Mouse (Mus musculus) kidney, adult 8-10 months (tissue): ENCODE results near the gene Rslcan18.
A peak's percentile ranks its signal among the peaks of the same experiment; 100 is the strongest.
"Not testable (repeated sequence)": the region's sequence is repeated elsewhere in the genome, so short reads cannot be mapped to it uniquely, and the experiment has no call there.

Experiments used
- DNase-seq, 2 experiments: peaks; one replicate each; pipeline ENCODE4 v3.0.0; 2022

The Rslcan18 gene

DNA sequence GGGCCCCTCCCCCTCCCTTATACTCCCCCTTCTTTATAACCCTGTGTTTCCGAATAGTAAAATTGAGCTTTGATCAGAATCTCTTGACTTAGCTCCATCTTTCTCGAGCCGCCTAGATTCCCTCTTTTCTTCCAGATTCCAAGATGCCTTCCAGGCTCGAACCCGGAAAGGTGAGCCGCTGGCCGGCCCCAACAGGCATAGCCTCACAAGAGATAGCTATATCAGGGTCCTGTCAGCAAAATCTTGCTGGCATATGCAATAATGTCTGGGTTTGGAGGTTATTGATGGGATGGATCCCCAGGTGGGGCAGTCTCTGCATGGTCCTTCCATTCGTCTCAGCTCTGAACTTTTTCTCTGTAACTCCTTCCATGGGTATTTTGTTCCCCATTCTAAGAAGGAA lies at the start of gene Rslcan18:
Gene Rslcan18, minus strand, starts transcription at position 101 of the 400 bp plus-strand sequence.
- DNase-seq: not testable (repeated sequence)

DNA sequence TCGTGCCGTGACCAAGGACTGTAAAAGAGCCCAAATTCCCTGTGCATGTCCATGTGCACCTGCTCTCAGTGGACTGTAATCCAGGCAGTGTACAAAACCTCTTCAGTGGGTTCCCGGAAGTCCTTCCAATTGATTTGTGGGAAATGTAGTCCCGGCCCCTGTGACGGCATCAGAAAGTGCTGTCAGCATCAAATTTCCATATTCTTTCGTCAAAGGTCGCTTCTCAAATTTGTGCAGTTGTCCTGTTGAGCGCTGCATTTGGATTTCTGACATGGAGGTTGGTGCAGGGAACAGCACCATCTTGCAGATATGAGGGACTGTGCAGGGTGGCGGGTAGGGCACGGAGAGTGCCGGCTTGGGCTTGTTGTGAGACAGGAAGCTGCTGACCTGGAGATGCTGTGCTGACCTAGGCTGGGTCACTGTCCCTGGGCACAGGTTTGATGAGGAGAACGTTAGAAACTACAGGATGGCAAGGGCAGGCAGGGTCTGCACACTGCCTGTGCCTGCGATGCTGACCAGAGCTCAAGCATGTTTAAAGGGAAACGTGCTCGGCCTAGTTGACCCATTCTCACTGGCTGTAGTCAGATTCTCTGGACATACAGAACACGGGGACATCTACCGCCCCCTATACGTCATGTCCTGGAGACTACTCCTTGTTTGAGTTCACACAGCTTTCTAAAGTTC lies 12.1 kb upstream of the Rslcan18 start:
- DNase-seq: peak; percentile 82 to 88

DNA sequence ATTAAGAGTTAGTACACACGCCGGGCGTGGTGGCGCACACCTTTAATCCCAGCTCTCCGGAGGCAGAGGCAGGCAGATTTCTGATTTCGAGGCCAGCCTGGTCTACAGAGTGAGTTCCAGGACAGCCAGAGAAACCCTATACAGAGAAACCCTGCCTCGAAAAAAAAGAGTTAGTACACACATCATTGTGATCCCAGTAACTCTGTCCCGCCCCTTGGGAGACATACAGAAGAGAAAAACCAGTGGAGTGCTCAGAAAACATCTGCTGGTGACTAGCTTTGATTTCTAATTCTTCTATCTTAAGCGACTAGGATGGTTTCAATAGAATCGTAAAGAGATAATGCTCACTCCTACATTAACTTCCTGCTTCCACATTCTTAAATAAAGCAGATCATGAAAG lies 11.4 kb upstream of the Rslcan18 start:
- not testable (repeated sequence) for DNase-seq

DNA sequence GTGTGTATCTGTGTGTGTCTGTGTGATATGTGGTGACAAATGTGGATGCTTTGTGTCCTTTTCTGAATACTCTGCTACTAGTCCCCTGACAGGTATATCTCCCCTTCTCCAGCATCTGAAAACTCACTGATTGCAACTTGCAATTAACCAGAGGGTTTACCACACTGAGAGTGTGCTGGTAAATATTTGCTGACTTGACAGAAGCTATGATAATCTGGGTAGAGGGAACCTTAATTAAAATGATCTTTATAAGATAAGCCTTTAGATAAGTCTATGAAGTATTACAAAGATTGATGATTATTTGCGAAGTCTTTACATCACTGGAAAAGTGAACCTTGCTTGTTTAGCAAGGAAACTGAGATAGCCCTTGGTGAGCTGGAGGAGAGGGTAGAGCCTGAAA lies 8.4 kb upstream of the Rslcan18 start:
- DNase-seq: no peak

DNA sequence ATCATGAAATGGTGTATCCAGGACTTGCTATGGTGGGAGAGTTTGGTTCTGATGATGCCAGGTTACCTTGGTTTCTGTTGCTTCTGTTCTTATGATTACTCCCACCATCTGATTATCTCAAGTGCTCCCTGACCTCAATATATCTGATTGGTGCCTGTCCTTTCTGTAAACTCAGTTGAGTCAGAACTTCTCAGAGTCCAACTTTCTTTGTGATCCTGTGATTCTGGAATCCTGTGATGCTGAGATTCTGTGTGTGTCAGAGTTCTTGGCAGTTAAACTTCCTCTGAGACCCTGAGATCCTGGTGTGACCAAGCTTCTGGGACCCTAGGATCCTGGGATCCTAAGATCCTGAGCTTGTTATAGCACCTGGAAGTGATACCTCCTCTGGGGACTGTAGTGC lies 5.3 kb upstream of the Rslcan18 start, which contains the start of gene Zfp759:
Gene Zfp759, plus strand, starts transcription at position 301 of the 400 bp plus-strand sequence.
- DNase-seq: not testable (repeated sequence)

DNA sequence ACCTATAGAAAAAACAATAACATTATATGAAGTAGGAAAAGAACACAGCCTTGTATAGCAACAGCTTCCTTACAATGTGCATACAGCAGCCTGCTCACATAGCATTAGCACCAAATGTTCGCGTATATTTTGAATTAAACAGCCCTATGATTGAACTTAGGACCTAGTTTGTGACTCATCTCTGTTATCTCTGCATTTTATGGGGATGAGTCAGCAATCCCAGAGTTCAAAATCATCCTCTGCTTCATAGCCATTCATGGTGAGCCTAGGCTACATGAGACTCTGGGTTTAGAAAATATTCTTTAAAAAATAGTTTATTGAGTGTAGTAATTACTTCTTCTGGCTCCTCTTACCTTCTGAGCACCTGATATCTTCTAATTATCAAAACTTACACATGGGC lies 2.8 kb downstream of the Rslcan18 start:
- no peak for DNase-seq

DNA sequence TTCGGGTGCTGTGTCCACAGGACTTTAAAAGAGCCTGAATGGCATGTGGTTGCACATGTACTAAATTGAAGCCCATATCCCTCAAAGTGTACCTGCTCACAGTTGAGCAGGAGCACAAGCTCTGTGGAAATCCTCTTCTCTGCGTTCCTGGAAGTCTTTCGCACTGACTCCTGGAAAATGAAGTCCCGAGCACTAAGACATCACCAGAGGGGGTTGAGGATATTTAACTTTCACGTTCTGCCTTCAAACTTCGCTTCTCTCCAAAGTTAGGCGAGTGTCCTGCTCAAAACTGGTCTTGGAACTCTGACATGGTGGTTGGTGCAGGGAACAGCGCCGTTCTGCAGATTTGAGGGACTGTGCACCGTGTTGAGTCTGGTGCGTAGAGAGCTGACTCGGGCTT lies 4.0 kb downstream of the Rslcan18 start:
- peak in 1 of 2 experiments; percentile 20 for DNase-seq

DNA sequence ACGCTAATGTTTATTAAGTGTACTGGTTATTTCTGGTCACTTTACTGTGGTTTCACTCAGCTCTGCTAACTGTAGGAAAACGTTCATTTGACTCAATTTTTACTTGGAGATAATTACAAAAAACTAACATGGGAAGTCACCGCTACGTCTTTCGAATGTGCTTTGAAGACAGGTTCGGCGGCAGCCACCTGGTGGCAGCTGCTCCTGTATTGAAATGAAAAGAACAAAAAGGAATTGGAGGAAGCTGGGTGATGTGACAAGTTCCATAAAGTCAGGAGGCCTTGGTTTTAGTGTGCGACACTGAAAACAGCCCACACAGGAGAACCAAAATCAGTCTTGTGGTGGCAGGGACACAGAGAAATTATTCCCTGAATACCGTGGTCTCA lies 7.2 kb downstream of the Rslcan18 start:
- DNase-seq: no peak

DNA sequence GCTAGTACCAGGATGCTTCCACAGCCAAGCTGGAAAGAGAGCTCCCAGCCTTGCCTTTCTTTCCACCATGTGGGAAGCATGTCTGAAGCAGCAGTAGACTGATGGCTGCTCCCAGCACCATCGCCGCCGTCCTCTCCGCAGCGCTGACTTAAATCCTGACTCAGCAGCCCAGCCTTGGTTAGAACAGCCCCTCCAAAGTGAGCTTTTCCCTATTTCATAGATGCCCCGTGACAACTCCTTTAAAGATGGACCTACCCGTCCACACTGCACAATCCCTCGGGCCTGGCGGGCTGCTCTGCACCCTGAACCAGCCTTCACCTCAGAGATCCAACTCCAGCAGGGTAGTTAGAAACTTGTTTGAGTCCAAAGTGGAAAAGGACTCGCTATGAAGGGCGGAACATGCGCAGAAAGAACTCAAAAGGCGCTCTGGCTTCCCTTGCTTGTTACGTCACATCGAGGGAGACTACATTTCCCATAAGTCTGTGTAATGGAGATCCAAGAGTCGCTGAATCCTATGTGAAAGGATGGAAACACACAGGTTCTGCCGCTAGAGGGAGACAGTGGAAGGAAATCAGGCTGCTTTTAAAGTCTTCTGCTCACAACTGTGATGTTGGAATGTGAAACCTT lies 7.8 kb downstream of the Rslcan18 start, which contains the start of gene Gm28557:
Gene Gm28557, minus strand, starts transcription at position 411 of the 627 bp plus-strand sequence.
- DNase-seq: peak; percentile 97

DNA sequence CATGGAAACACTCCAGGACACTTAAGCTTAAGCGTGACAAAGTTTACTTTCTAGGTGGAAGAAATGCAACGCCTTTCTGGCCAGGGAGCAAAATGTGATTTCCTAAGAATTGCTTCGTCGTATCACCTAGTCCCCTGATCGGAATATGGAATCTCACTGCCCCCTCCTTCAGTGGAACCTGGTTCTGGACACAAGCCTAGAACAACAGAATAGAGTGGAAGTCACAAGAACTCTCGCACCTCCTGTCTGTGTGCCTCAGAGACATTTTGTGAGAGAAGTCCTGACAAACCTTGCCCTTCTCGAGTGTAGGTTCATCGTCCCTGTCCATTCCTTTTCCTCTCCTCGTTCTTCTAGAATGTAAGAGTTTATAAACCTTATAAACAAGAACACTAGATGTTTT lies 8.4 kb downstream of the Rslcan18 start:
- DNase-seq: no peak

DNA sequence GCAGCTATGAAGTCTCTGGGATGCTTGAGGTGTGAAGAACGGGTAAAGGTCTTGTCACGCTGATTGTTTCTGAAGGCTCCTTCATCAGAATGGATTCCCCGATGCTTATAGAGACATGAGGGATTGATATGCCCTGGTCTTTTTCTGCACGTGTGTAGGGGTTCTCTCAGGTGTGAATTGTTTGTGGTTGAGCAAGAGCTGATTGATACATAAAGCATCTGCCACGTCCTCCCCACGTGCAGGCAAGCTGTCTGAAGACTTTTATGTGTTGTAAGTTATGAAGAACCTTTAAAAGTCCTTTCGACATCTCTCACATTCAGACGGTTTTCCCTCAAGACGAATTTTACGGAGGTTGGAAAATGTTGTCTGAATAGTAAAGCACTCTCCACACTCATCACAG lies 18.2 kb downstream of the Rslcan18 start, which contains the start of gene Zfp708:
Gene Zfp708, minus strand, starts transcription at position 101 of the 400 bp plus-strand sequence.
- no peak for DNase-seq

DNA sequence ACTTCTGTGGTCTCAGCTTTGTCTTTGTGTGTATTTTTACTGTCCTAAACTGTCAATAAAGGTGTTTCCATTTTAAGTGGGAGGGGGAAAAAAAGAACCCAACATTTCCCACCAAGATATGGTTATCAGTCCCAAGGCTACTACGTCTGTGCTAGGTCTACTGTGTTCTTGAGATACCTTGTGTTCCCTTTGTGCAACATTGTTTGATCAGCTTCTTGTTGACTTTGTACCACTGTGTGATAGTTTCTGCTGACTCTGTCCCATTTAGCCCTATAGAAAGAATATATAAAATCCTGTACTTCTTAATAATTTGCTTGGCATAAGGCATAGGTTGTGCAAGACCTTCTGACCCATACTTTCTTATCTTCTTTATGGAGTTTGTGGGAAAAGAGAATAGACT lies 25.9 kb downstream of the Rslcan18 start:
- no peak for DNase-seq

DNA sequence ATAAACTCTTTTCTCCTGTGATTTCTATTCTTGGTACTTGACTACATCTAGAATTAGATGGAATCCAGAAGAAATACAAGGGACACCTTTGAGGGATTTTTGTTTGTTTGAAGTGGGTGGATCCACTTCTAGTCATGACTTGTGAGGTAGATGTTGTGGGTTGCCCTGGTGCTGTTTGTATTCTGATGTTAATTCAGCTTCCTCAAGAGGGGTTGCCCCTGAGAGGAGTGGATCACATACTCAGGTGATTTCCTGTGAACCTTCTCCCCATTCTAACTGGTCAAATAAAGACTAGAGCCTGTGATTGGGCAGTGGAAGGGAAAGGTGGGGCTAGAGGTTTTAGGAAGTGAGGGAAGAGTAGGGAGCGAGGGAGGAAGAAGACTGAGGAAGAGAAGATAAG lies 34.1 kb downstream of the Rslcan18 start:
- DNase-seq: no peak

DNA sequence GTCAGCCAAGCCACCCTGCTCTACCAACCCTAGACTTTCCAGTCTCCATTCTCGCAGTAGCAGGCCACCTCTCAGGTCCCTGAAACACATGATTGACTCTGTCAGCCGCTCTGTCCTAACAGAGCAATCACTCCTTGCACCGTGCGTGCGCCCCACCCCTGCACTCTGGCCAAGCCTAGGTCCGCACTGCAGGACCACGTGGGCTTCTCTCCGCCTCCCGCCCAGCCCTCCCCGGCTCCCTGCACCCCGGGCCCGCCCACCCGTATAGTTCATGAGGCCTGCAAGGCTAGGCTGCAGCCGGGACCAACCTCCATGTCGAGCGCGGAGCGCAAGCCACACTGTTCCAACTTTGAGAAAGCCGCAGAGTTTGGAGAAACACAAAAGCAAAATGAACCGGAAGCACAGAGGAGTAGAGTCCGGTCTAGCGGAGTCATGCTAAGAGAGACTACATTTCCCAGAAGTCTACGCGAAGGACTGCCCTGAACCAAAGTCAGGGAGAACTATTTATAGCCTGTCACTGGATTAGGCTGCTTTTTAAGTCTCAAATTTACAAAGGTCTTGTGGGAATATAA lies 34.8 kb downstream of the Rslcan18 start:
- DNase-seq: peak; percentile 82 to 84

DNA sequence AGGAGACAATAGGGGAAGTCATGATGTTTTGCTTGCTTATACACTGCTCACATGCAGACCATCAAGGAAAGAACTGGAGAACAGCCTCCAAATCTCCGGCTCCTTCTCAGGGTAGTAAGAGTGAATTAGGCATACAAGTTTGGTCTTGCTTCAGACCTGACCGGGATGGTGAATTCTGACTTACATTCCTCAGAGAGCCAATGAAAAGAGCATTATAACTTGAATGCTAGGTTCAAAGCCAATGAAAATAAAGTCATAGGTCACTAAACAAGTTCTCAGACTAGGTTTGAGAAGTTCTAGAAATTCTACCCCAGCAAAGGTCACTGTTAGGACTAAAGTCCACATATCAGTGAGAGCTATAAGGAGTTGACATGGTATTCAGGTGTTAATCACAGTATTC lies 38.8 kb downstream of the Rslcan18 start:
- no peak for DNase-seq

DNA sequence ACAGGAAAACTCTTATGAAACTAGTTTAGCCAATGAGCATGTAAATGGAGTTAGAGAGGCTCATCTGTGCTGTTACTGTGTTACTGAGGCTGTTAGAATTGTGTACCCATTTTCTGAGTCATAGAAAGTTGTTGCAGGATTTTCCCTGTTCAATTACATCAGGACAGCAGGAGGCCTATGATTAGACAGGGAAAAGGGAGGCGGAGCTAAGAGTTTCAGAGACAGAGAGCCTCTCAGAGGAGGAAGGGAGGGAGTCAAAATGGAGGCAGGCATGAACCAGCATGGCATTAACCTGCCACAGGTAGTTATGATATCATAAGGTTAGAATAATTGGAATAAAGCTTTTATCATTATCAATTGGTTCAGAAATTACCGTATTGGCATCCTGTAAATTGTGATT lies 43.3 kb downstream of the Rslcan18 start:
- no peak for DNase-seq

DNA sequence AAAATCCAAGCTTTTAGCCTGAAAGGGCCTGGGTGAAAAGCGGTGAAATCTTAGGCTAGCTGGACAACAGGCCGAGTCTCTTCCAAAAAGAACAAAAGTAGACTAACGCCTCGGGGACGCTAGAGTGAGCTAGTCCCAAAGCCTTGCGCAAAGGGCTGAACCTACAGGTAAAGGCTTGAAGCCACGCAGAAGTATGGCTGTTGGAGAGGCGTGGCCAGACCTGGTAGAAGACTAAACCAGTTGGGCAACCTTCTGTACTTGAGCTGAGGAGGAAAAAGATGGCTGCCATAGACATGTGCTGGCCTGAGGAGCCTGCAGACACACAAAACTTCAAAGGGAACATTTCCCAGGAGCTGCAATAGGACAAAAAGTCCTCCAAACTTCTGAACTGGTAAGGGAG lies 50.7 kb downstream of the Rslcan18 start:
- no peak for DNase-seq

DNA sequence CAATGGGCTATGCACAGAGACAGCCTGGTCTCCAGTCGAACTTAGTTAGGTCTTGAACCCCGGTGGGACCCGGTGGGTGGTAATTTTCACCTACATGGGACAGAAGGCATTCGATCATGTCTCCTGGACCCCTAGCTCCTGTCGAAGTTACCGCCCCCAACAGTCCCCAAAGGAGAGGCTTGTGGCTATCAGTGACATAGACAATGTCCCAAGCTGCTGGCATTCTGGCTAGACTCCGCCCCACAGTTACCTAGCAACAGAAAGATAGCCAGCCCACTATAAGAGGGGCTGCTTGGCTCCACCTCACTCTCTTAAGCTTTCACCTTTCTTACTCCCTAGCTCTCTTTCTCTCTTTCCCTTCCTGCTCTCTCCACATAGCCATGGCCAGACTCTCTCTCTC lies 53.6 kb downstream of the Rslcan18 start:
- DNase-seq: no peak

DNA sequence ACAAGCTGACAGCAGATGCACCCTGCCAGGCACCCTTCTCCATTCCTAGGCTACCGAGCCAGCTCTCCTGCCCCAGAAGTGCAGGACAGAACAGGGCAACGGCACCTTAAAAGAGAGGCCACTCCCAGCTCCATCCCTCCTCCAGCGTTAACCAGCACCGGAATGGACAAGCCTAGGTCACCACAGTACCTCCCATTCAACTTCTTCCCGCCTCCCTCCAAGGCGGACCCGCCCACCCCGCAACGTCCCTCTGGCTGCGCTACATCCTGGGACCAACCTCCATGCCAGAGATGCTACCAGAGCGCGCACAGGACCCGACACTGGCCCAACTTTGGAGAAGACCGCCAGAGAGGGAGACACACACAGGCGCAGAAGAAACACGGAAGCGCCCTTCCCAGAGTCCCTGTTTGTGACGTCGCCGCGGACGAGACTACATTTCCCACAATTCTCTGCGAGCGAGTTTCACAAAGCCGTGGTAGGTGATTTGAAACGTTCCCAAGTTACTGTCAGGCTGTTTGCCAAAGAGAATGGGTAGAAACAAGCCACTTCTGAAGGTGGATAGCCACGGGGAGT lies 55.2 kb downstream of the Rslcan18 start, which contains the start of gene Zfp712:
Gene Zfp712, minus strand, starts transcription at position 385 of the 573 bp plus-strand sequence.
- DNase-seq: peak; percentile 95 to 96

DNA sequence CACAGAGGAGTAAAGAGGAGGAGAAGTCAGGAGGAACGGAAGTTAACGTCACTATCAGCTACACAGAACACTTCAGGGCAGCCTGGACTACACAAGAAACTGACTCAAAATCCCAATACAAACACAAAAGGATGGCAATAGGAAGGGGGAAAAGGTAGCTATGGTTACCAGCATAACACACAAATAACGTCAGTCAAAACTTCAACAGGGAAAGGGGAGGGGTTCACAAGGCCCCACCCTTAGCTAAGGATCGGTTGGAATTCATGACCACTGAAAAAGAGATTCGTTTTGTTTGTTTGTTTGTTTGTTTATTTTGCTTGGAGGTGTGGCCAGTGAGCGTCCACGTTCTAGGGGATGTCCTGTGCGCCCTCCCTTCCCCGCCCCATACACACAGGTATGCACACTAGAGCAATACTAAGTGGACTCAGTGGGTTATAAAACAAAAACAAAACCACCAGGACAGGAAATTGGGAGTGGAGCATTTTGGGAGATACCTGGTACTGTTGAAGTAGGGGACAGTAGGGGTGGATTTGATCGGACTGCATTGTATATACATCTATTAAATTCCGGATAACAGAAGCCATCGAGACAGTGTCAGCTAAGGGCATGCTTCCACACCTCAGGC lies 55.8 kb downstream of the Rslcan18 start:
- DNase-seq: no peak
